Mouse (Mus musculus) kidney, embryonic 14.5 days (tissue): ENCODE measurements around the gene Il4i1. TPM values are rescaled to one million over a fixed set of nuclear protein-coding genes. Genes with fewer than 3 reads are reported as not detected.

Experiments
- ATAC-seq: fragments of 200-750 bp; cut with Nextera tagmentation; 2 replicates; pipeline ENCODE4 v1.8.0; 2017; ENCODE audit warnings: moderate number of reproducible peaks, mild to moderate bottlenecking, moderate TSS enrichment, moderate library complexity; ENCODE audit not compliant: low FRiP score, low TSS enrichment
- H3K27ac ChIP-seq: fragments of 300-500 bp; sonication (generic); 2 replicates; pipeline ENCODE4 v1.5.1; 2014; ENCODE audit warnings: low read depth, mild to moderate bottlenecking, low read length, moderate library complexity, mixed read lengths
- H3K27me3 ChIP-seq: fragments of 300-500 bp; sonication (generic); 2 replicates; pipeline ENCODE4 v1.6.1; 2014; ENCODE audit warnings: mild to moderate bottlenecking, low read length; ENCODE audit not compliant: control insufficient read depth, insufficient read depth
- H3K36me3 ChIP-seq: fragments of 300-500 bp; sonication (generic); 2 replicates; pipeline ENCODE4 v1.6.1; 2014; ENCODE audit warnings: low read length, mixed read lengths; ENCODE audit not compliant: control insufficient read depth, insufficient read depth
- H3K4me1 ChIP-seq: fragments of 300-500 bp; sonication (generic); 2 replicates; pipeline ENCODE4 v1.6.1; 2014; ENCODE audit warnings: low read length, mixed read lengths; ENCODE audit not compliant: control insufficient read depth, insufficient read depth
- H3K4me2 ChIP-seq: fragments of 300-500 bp; sonication (generic); replicated peaks from 2 replicates; pipeline ENCODE4 v1.6.1; 2014; ENCODE audit warnings: low read depth, mild to moderate bottlenecking, low read length
- H3K4me3 ChIP-seq: fragments of 300-500 bp; sonication (generic); 2 replicates; pipeline ENCODE4 v1.5.1; 2014; ENCODE audit warnings: mild to moderate bottlenecking, low read length
- H3K9ac ChIP-seq: fragments of 300-500 bp; sonication (generic); 2 replicates; pipeline ENCODE4 v1.6.1; 2014; ENCODE audit warnings: low read depth, mild to moderate bottlenecking, low read length, moderate library complexity
- H3K9me3 ChIP-seq: fragments of 300-500 bp; sonication (generic); 2 replicates; pipeline ENCODE4 v1.6.1; 2016; ENCODE audit warnings: low read length; ENCODE audit not compliant: control insufficient read depth
- WGBS: fragments of 180-500 bp; shearing (Covaris S2); extraction: QIAGEN DNeasy Blood & Tissue Kit; methylation state at CpG from one replicate; pipeline ENCODE4 v1.1.7; 2014; 5-methylcytosine and 5-hydroxymethylcytosine counted together
- polyA plus RNA-seq: library from polyadenylated mRNA; unstranded; fragments of >200 nt; fragmentation: Nextera tagmentation; extraction: Ambion mirVana; gene quantifications from 2 replicates; pipeline ENCODE4 v1.2.1, GENCODE M21; 2014

The Il4i1 gene
- polyA plus RNA-seq, 1 experiment from 2014 or later: 2.0 TPM

DNA sequence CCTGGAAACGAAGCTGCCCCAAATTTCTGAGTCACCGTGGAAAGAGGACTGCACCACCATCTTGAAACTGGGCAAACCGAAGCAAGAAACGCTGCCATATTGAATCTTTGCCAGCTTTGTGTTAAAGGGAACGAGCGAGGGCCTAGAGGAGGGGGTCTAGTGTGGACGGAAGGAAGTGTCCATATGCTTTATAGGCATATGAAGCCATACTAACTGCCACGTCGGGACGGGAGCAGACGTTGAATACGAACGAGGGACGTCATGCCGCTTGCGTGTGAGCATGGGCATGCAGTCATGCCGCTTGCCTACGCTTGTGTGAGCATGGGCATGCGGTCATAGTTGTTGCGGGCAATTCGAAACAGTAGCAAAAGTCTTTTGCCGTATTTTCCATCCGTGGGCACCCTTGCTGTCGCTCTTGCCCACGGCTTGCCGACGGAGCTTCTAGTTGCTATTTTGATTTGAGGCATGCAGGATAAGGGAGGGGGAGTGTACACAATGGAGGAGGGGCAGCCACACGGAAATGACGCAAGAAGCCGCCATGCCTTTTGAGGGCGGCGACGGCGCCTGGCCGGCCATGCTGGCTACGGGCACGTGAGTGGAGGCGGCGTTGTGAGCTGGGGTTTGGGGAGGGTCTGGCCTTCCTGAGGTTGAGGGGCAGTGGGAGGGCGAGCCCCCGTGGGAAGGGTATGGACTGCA lies 33.4 kb downstream of the Il4i1 start:
- Histone ChIP-seq H3K36me3 (peaks cover 39% of the 10 kb centered on the region), H3K9me3 (no peaks in the 10 kb centered on the region), H3K9ac (peak overlapping the region; percentile 80), H3K4me3 (peak overlapping the region; percentile 70), H3K27me3 (no peaks in the 10 kb centered on the region), H3K4me2 (peak overlapping the region; percentile 53), H3K27ac (peak overlapping the region; percentile 97), H3K4me1 (peaks cover 17% of the 10 kb centered on the region)
- under 1% methylated on average over 41 of the region's 41 CpGs for WGBS
- peak; percentile 68 for ATAC-seq

- H3K4me1 ChIP-seq: peaks cover 20% of the 10 kb centered on the region
- peak overlapping the region; percentile 80 for H3K9ac ChIP-seq
- 0% methylated on average over 30 of the region's 33 CpGs for WGBS
- peak; percentile 39 for ATAC-seq
- H3K27me3 ChIP-seq: no peaks in the 10 kb centered on the region
- H3K36me3 ChIP-seq: peaks cover 34% of the 10 kb centered on the region
- H3K9me3 ChIP-seq: no peaks in the 10 kb centered on the region
- peak overlapping the region; percentile 97 for H3K27ac ChIP-seq
- peak overlapping the region; percentile 53 for H3K4me2 ChIP-seq
- H3K4me3 ChIP-seq: peak overlapping the region; percentile 70
Measured at GRCm38 (mm10) chr7:44850146-44850545, 34.0 kb downstream of the Il4i1 start.

DNA sequence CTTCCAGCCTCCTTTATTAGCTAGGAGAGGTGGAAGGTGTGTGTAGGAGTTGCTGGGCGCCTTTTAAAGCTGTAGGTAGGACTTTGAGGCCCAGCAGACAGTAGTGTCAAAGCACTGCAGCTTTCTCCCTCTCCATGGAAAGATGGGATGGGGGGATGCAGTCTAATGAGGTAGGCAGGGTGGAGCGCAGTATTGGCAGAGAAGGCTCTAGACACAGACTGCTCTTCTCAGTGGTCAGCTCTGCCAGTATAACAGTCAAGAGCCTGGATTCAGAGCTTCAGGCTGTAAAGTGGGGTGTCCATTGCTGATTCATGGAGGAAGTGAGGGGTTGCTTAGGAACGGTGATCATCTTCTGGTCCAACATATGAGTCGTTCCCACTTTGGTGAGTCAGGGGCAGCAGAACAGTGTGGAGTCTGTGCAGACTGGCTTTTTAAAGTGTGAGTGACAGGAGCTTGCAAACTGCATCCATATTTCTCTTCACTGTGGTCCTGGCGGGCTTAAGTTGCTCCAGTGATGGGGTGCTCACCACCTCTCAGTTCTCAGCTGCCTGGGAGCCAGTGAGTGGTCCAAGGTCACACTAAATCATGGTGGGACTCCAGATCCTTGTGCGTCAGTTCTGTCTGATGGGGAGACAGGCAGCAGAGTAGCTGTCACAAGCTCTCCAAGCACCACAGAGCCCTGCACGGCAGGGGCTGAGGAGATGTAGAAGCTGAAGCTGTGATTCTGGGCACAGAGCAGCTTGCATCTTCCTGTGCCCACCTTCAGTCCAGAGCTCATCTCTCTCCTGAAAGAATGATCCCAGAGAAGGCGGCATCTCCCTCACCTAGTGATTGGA lies 34.8 kb downstream of the Il4i1 start:
- 78% methylated on average over 8 of the region's 8 CpGs for WGBS
- Histone ChIP-seq H3K27me3 (no peaks in the 10 kb centered on the region), H3K36me3 (peaks cover 25% of the 10 kb centered on the region), H3K4me3 (peak overlapping the region; percentile 70), H3K9me3 (no peaks in the 10 kb centered on the region), H3K27ac (peak overlapping the region; percentile 97; the same call in 1 of the 2 replicates), H3K4me2 (peak overlapping the region; percentile 53), H3K9ac (peak overlapping the region; percentile 80), H3K4me1 (peaks cover 23% of the 10 kb centered on the region)
- no peak for ATAC-seq

DNA sequence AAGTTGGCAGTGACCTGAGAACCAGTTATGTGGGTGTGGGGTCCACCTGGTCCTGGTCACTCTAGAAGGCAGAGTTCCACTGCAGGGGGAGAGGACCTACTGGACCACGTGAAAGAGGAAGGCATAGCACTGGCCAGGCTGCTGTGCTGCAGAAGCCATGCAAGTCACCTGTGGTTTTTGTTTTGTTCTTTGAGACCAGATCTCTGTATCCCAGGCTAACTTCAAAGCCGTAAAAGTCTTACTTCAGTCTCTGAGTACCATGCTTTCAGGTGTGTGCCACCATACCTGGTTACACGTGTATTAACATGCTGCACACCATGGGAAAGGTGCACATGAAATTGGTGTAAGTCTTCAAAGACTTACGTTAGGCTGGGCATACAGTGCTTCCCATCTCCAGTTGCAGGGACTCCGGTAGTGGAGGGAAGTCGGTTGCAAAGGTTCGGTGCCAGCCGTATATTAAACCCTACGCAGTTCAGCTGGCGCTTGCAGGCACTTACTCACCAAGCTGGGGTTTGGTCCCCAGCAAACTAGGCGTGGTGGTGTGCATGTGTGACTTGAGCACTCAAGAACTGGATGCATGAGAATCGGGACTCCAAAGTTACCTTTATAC lies 35.5 kb downstream of the Il4i1 start:
- H3K36me3 ChIP-seq: peaks cover 18% of the 10 kb centered on the region; the same call in 1 of the 2 replicates
- ATAC-seq: no peak
- peaks cover 29% of the 10 kb centered on the region for H3K4me1 ChIP-seq

GRCm38 (mm10) chr7:44852259-44853027 lies 36.3 kb downstream of the Il4i1 start:
- Histone ChIP-seq H3K4me1 (peaks cover 29% of the 10 kb centered on the region), H3K27me3 (no peaks in the 10 kb centered on the region), H3K4me3 (no peak overlapping the region), H3K36me3 (peaks cover 16% of the 10 kb centered on the region; the same call in 1 of the 2 replicates), H3K4me2 (no peak overlapping the region), H3K9me3 (no peaks in the 10 kb centered on the region), H3K9ac (no peak overlapping the region), H3K27ac (no peak overlapping the region)
- no peak for ATAC-seq
- WGBS: 92% methylated on average over 36 of the region's 36 CpGs

More for the DNA sequence above, 35.5 kb downstream of the Il4i1 start:
- Histone ChIP-seq H3K27ac (no peak overlapping the region), H3K4me2 (no peak overlapping the region), H3K9me3 (no peaks in the 10 kb centered on the region), H3K9ac (peak overlapping the region; percentile 80; the same call in 1 of the 2 replicates), H3K4me3 (no peak overlapping the region), H3K27me3 (no peaks in the 10 kb centered on the region)
- WGBS: 90% methylated on average over 12 of the region's 12 CpGs

DNA sequence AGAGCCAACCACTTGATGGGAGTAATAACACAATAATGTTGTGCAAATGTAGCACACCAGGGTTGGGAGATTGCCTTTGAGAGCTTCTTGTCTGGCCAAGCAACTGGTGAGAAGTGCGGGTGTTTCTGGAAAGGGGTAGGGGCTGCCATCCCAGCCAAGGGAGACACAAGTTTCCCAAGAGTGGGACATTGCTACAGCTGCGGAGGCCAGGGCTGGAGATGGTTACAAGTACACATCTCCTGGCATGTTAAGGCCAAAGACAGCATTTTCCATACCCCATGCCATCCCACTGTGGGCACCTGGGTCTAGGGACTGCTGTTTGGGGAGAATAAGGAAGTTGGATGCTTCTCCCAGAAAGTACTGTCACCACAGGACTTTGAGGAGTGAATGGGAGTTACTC lies 36.9 kb downstream of the Il4i1 start:
- Histone ChIP-seq H3K9ac (no peak overlapping the region), H3K27me3 (no peaks in the 10 kb centered on the region), H3K36me3 (peaks cover 16% of the 10 kb centered on the region; the same call in 1 of the 2 replicates), H3K4me3 (no peak overlapping the region; the same call in 1 of the 2 replicates), H3K4me2 (no peak overlapping the region), H3K4me1 (peaks cover 31% of the 10 kb centered on the region), H3K27ac (no peak overlapping the region), H3K9me3 (no peaks in the 10 kb centered on the region)
- ATAC-seq: no peak
- WGBS: 100% methylated on average over 2 of the region's 2 CpGs

- Histone ChIP-seq H3K27me3 (no peaks in the 10 kb centered on the region), H3K4me3 (peak overlapping the region; percentile 40), H3K9me3 (no peaks in the 10 kb centered on the region), H3K4me2 (peak overlapping the region; percentile 66), H3K4me1 (peaks cover 38% of the 10 kb centered on the region), H3K9ac (peak overlapping the region; percentile 52), H3K36me3 (peaks cover 16% of the 10 kb centered on the region; the same call in 1 of the 2 replicates), H3K27ac (peak overlapping the region; percentile 94)
- no peak for ATAC-seq
- WGBS: 23% methylated on average over 26 of the region's 26 CpGs
Measured at GRCm38 (mm10) chr7:44853596-44854355, 37.6 kb downstream of the Il4i1 start.
